Mouse (Mus musculus) bone marrow macrophage, adult 2 months (primary cell): ENCODE results near the gene Gast. TPM values are rescaled to one million over a fixed set of nuclear protein-coding genes. Genes with fewer than 3 reads are reported as not detected.

Experiments
- H3K27ac ChIP-seq: 2 replicates; pipeline ENCODE4 v1.5.1; 2012; ENCODE audit warnings: low read depth, low read length; ENCODE audit not compliant: insufficient read depth
- H3K4me1 ChIP-seq: 2 replicates; pipeline ENCODE4 v1.6.1; 2012; ENCODE audit warnings: low read length; ENCODE audit not compliant: control insufficient read depth, insufficient read depth
- H3K4me3 ChIP-seq: 2 replicates; pipeline ENCODE4 v1.5.1; 2012; ENCODE audit warnings: mild to moderate bottlenecking, low read length, moderate library complexity; ENCODE audit not compliant: insufficient read depth
- CTCF ChIP-seq: IDR thresholded peaks from 2 replicates; pipeline ENCODE4 v1.5.1; 2012; ENCODE audit warnings: low read depth, mild to moderate bottlenecking, low read length, moderate library complexity
- POLR2A ChIP-seq: IDR thresholded peaks from 2 replicates; pipeline ENCODE4 v1.6.1; 2012; ENCODE audit warnings: mild to moderate bottlenecking, low read depth, low read length, borderline replicate concordance
- polyA plus RNA-seq: library from polyadenylated mRNA; stranded (reverse); fragments of >200 nt; gene quantifications from 2 replicates; pipeline ENCODE4 v1.2.4, GENCODE M21; 2012; ENCODE audit not compliant: missing spikeins, insufficient read depth, insufficient read length

Gast gene
- polyA plus RNA-seq, 1 experiment = not detected

GRCm38 (mm10) chr11:100378446-100378845 lies 44.2 kb downstream of the Gast start:
- Histone ChIP-seq H3K27ac (no peak overlapping the region; the same call in 1 of the 2 replicates), H3K4me3 (no peak overlapping the region), H3K4me1 (peaks cover 14% of the 10 kb centered on the region)
- TF ChIP-seq POLR2A (no peak), CTCF (no peak)

DNA sequence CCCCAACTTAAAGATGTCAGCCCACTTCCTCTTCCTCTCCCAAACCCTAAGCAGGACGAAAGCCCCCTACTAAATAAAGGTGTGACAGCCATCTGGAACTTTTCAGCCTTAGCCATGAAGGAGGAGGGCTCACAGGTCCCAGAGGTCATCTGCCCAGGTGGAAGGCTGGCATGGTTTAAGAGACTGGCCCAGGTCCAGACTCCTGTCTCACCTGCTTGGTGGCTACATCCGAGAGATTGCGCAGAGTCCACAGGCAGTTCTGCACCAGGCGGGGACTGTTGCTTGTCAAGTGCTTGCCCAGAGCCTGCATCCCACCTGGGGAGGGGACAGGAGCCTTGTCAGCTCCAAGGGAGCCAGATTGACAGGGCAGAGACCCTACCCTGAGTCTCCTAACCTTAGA lies 45.1 kb downstream of the Gast start:
- peaks cover 14% of the 10 kb centered on the region for H3K4me1 ChIP-seq
- H3K27ac ChIP-seq = no peak overlapping the region
- H3K4me3 ChIP-seq = no peak overlapping the region
- TF ChIP-seq CTCF = no peak
- TF ChIP-seq POLR2A = no peak

DNA sequence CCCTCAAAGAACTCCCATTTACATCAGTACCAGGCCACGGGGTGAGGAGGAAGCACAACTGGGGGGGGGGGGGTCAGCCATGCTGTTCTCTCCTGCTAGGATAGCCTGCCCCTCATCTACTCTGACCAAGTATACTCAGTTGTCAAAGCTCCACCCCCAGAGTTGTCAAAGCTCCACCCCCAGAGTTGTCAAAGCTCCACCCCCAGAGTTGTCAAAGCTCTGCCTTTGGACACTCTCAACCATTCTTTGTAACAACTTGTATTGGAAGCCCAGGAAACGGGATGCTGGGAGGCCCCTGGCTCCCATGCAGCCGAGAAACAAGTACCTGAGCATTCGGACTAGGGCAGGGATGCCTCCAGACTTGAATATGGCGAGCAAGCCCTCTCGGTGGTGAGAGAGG lies 48.5 kb downstream of the Gast start:
- TF ChIP-seq CTCF = no peak
- no peak for TF ChIP-seq POLR2A
- Histone ChIP-seq H3K27ac (no peak overlapping the region), H3K4me3 (no peak overlapping the region), H3K4me1 (peaks cover 14% of the 10 kb centered on the region)

DNA sequence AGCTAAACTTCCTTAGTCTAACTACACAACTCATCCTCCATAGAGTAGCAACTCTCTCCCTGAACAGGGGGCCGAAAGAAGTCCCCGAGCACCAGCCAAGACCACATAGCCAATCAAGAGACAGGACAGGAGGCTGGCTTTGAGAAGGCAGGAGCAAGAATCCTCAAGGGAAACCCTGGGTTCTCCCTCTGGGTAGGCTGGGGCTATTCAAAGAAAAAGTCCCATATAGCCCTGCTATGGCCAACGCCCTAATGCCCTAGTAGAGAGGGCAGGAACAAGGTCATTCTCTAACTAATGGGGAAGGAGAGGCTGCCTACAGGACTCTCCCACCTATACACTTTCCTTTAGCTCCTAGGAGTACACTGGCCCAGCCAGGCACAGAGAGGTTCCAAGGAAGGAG lies 50.8 kb downstream of the Gast start:
- H3K4me1 ChIP-seq = peaks cover 4% of the 10 kb centered on the region; the same call in 1 of the 2 replicates
- no peak overlapping the region for H3K27ac ChIP-seq
- TF ChIP-seq CTCF (no peak), POLR2A (no peak)
- H3K4me3 ChIP-seq = no peak overlapping the region

GRCm38 (mm10) chr11:100386586-100386985 lies 52.4 kb downstream of the Gast start:
- H3K4me1 ChIP-seq = peaks cover 4% of the 10 kb centered on the region; the same call in 1 of the 2 replicates
- TF ChIP-seq POLR2A (no peak), CTCF (no peak)
- no peak overlapping the region for H3K27ac ChIP-seq
- no peak overlapping the region for H3K4me3 ChIP-seq

Other genes starting within 250 kb of the Gast start
- gene Krt32, start 246.2 kb upstream of the Gast start, polyA plus RNA-seq = not detected in 2 replicates
- gene Krt35, start 238.2 kb upstream of the Gast start, polyA plus RNA-seq = not detected in 2 replicates
- not detected in 2 replicates for gene Krt36, start 228.8 kb upstream of the Gast start, polyA plus RNA-seq
- not detected in 2 replicates for gene Krt13, start 212.8 kb upstream of the Gast start, polyA plus RNA-seq
- gene Krt15, start 198.5 kb upstream of the Gast start, polyA plus RNA-seq = not detected in 2 replicates
- not detected in 2 replicates for gene Krt19, start 185.7 kb upstream of the Gast start, polyA plus RNA-seq
- not detected in 2 replicates for gene Krt9, start 141.2 kb upstream of the Gast start, polyA plus RNA-seq
- gene Krt14, start 126.9 kb upstream of the Gast start, polyA plus RNA-seq = not detected in 2 replicates
- gene Krt16, start 85.5 kb upstream of the Gast start, polyA plus RNA-seq = not detected in 2 replicates
- gene Krt17, start 73.4 kb upstream of the Gast start, polyA plus RNA-seq = not detected in 2 replicates
- gene Krt42, start 64.5 kb upstream of the Gast start, polyA plus RNA-seq = not detected in 2 replicates
- 922 and 1,042 TPM in 2 replicates for gene Eif1, start 14.5 kb upstream of the Gast start, polyA plus RNA-seq
- gene Hap1, start 21.7 kb downstream of the Gast start, polyA plus RNA-seq = 0.68 and 1.2 TPM in 2 replicates
- gene Jup, start 63.4 kb downstream of the Gast start, polyA plus RNA-seq = 7.3 and 15.0 TPM in 2 replicates
- 0.67 TPM in 1 of 2 replicates, not detected in the other for gene P3h4, start 80.4 kb downstream of the Gast start, polyA plus RNA-seq
- gene Fkbp10, start 81.3 kb downstream of the Gast start, polyA plus RNA-seq = 1.3 and 1.6 TPM in 2 replicates
- 13.0 and 17.6 TPM in 2 replicates for gene Nt5c3b, start 107.4 kb downstream of the Gast start, polyA plus RNA-seq
- gene Klhl10, start 107.5 kb downstream of the Gast start, polyA plus RNA-seq = not detected in 2 replicates
- gene Klhl11, start 138.3 kb downstream of the Gast start, polyA plus RNA-seq = 4.7 and 6.1 TPM in 2 replicates
- 51.4 and 62.3 TPM in 2 replicates for gene Acly, start 193.6 kb downstream of the Gast start, polyA plus RNA-seq
- gene Ttc25, start 211.2 kb downstream of the Gast start, polyA plus RNA-seq = 0.19 and 0.34 TPM in 2 replicates
- 40.3 and 41.2 TPM in 2 replicates for gene Cnp, start 240.5 kb downstream of the Gast start, polyA plus RNA-seq